Mouse (Mus musculus) B cell, adult 2 months (primary cell): ENCODE data around the gene Ksr1.

Experiments
- DNase-seq, 2 experiments: peaks; one replicate each; pipeline ENCODE4 v3.0.0; 2022

Gene Ksr1

DNA sequence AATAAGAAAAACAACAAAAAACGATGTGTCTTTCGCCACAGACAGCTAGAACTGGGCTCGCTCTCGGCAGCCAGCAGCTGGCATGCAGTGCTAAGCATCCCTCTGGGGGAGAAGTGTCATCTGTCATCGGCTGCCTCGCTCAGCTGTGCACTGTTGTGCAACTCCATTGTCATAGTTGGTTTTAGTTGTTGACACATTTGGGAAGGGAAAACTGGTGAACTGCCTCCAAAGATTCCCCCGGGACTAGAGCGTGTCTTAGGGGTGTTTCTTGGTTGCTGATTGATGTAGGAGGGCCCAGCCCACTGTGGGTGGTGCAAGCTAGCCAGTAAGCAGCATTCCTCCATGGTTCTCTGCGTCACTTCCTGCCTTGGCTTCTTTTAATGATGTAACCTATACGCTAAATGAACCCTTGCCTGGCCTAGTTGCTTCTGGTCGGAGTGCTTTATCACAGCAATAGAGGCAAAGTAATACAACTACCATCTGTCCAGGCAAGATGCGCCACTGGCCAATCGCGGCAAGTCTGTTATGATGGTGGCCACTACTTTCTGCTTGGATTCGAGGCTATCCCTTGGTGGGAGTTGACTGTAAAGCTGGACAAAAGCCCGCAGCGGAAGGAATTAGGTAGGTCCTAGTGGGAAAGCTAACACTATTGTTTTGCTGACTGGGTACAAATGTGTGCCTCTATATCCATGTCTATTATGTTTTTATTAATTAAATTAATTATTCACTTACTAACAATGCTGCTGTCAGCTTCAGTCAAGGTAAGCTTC lies 172.6 kb downstream of the Ksr1 start:
- DNase-seq = no peak

DNA sequence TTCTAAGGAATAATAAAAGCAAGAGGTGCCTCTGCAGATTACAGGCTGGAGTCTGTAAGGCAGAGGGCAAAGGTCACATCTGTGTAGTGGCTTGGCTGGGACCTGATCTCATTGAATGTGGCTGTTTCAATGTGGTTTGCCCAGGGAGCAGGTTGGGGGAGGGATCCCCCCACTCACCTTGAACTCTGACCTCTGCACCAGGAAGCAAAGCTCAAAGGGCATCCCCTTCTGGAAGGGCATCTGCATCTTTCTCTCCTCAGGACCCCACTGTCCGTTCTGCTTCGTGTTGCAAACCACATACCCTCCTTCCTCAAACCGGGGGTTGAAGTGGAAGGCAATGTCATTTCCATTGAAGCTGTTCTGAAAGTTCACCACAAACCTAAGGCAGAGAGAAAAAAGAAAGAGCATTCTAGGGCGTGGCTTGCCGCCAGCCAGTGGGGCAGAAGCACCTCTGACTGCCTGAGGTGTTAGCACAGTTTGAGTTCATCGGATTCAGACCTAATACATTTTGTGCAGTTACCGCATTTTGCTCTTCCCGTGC lies 173.3 kb downstream of the Ksr1 start:
- no peak for DNase-seq

DNA sequence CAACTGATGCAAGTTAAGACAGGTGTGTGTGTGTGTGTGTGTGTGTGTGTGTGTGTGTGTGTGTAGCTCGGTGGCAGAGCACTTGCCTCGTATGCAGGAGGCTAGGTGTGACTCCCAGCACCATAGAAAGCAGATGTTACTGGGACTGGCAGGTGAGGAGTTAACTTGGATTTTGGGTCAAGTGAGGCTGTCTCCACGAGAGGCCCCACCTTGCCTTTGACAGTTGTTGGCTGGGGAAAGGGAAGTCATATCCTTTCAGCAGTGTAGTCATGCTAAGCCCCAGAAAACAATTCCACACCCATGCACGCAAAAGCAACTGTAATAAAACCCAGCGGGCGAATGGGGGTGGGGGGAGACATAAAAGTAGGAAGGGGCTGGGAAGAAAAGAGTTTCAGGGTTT lies 173.9 kb downstream of the Ksr1 start:
- no peak for DNase-seq

DNA sequence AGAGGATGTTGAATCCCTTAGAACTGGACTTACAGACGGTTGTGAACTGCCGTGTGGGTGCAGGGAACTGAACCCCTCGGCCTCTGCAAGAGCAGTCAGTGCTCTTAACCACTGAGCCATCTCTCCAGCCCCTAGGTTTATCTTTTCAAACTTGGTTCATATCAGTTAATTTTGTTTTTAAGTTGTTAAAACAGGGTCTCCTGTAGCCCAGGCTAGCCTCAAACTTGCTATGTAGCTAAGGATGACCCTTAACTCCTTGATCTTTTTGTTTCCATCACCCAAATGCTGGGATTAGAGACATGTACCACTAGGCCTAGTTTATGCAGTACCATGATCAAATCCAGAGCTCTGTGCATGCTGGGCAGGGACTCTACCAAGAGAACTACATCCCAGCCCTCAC lies 174.5 kb downstream of the Ksr1 start:
- no peak for DNase-seq

DNA sequence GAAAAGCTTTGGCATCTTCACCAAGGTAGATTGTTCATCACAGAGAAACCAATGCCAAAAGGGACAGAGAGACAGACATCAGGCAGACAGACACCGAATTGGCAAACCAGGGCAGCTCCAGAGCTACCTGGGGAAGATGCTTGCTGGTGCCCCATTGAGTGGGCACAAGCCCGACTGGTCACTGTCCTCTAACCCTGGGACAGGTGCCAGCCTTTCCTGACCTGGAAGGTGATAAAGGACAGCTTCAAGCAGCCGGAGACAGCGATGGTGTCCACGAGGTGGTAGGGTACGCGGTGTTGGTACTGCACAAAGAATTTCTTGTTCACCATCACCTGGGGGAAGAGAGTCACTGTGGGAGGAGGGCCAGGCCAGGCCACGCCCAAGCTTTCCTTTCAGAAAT lies 175.1 kb downstream of the Ksr1 start:
- no peak for DNase-seq

DNA sequence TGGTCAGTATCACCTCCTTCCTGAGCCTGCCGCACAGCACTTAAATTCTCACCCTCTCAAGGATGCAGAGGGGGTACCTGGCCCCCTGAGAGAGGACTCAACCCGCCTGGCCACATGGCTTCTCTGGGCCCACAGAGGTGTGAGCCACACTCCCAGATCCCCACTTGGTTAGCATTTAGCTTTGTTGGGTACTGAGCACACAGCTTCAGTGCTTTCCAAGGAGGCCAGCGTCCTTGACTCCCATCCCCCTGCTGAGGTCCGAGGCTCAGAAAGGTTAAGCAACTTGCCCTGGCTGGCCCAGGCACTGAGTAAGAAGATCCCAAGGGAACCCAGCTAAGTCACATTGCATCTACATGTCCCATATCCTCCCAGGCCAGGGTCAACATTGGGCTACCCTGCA lies 178.1 kb downstream of the Ksr1 start:
- no peak for DNase-seq

DNA sequence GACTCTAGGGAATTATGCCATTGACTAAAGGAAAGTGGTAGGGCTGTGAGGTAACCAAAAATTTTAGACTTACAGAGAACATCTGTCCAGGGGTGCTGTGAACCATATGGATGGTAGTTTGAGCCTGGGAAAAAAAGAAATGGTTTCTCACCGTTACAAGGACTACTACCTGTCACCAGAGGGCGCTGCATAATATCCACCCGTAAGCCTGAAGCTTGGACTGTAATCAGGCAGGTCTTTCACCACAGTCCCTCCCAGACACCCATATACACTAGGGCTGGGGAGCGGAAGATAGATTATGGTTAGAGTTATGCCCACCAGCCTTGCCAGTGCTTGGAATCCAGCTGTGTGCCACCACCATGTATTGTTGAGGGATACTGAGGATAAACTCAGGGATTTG lies 178.8 kb downstream of the Ksr1 start:
- peak; percentile 68 to 71 for DNase-seq
